Comparison of ENCODE assay signal across 12 mouse cellular contexts in genomic region chr11:103399050-103399449, GRCm38 (mm10). TPM values are rescaled to one million over a fixed set of nuclear protein-coding genes. Genes with fewer than 3 reads are reported as not detected.
DNase-seq lines count a peak whose midpoint lies in the region; ATAC-seq and TF ChIP-seq lines count a peak whose summit lies in the region.
"Had no signal": no experiment of that assay in that cellular context is flagged by ENCODE, and none has a peak within 500 bp of the region (broad histone marks: within the 10 kb centered on the region; RNA-seq: fewer than 3 reads in every experiment).

No protein-coding gene starts in this region.

- no peaks in the 10 kb centered on the region for H3K9me3 ChIP-seq in heart, embryonic 12.5 days (replicated peaks)
- H3K9me3 ChIP-seq in midbrain, postnatal 0 days (ENCODE audit: low read length): no peaks in the 10 kb centered on the region
- no peaks in the 10 kb centered on the region for H3K9me3 ChIP-seq in midbrain, embryonic 13.5 days

- 89% methylated on average over 3 of the region's 3 CpGs for WGBS in heart, embryonic 12.5 days
- WGBS in midbrain, postnatal 0 days: 91% methylated on average over 3 of the region's 3 CpGs
- whole genome bisulfite sequencing in midbrain, embryonic 13.5 days: 88% methylated on average over 3 of the region's 3 CpGs

- TF ChIP-seq CTCF in midbrain, postnatal 0 days (IDR thresholded peaks at IDR 0.05): peak; percentile 49

- intact Hi-C loops in heart, postnatal 10 days (cut with DNase I): loop anchor here (2.0 kb wide), 1 partner anchor 16 kb away; no protein-coding TSS in a partner anchor

- H3K27ac ChIP-seq in heart, embryonic 12.5 days (ENCODE audit: poor library complexity, severe bottlenecking): no peak overlapping the region
- H3K27ac ChIP-seq in midbrain, postnatal 0 days (ENCODE audit: low read depth, low read length): no peak overlapping the region
- no peak overlapping the region for H3K27ac ChIP-seq in midbrain, embryonic 13.5 days

- no peaks in the 10 kb centered on the region for H3K4me1 ChIP-seq in heart, embryonic 12.5 days (replicated peaks)
- no peaks in the 10 kb centered on the region for H3K4me1 ChIP-seq in midbrain, postnatal 0 days (ENCODE audit: insufficient read depth, low read length)
- H3K4me1 ChIP-seq in midbrain, embryonic 13.5 days (replicated peaks): no peaks in the 10 kb centered on the region

- peaks cover 42% of the 10 kb centered on the region for H3K36me3 ChIP-seq in heart, embryonic 12.5 days
- H3K36me3 ChIP-seq in midbrain, postnatal 0 days (ENCODE audit: insufficient read depth, low read length): peaks cover 39% of the 10 kb centered on the region
- peaks cover 55% of the 10 kb centered on the region for H3K36me3 ChIP-seq in midbrain, embryonic 13.5 days

- no peak overlapping the region for H3K9ac ChIP-seq in heart, embryonic 12.5 days
- no peak overlapping the region for H3K9ac ChIP-seq in midbrain, postnatal 0 days (replicated peaks; ENCODE audit: low read length, poor library complexity, severe bottlenecking)
- no peak overlapping the region for H3K9ac ChIP-seq in midbrain, embryonic 13.5 days (replicated peaks)

- peak; percentile 30 to 32 for DNase-seq in heart, postnatal 10 days
- no peak for DNase-seq in midbrain, postnatal 0 days (ENCODE audit: low spot score)
- DNase-seq in kidney, postnatal 36 days: peak; percentile 44 to 46
- DNase-seq in cerebellum, adult 9-11 months: no peak
- no peak for DNase-seq in ovary, postnatal 14 days (ENCODE audit: low spot score)
- DNase-seq in right cerebral cortex, adult 2 months (ENCODE audit: low spot score in 2 of 2): no peak
- DNase-seq: adrenal gland, postnatal 14 days; cerebellum, postnatal 14 days; gastrocnemius, postnatal 10 days; right cerebral cortex, postnatal 14 days had no signal

- no peak for ATAC-seq in heart, embryonic 12.5 days (ENCODE audit: insufficient number of reproducible peaks, low FRiP score)
- ATAC-seq in midbrain, postnatal 0 days (ENCODE audit: low FRiP score): no peak
- no peak for ATAC-seq in midbrain, embryonic 13.5 days

- no peak overlapping the region for H3K4me3 ChIP-seq in heart, embryonic 12.5 days
- H3K4me3 ChIP-seq in midbrain, postnatal 0 days (ENCODE audit: low read depth, low read length): no peak overlapping the region
- H3K4me3 ChIP-seq in midbrain, embryonic 13.5 days (replicated peaks): no peak overlapping the region

- H3K4me2 ChIP-seq in heart, embryonic 12.5 days: no peak overlapping the region
- no peak overlapping the region for H3K4me2 ChIP-seq in midbrain, postnatal 0 days (ENCODE audit: low read depth, low read length, poor library complexity, severe bottlenecking)
- no peak overlapping the region for H3K4me2 ChIP-seq in midbrain, embryonic 13.5 days (replicated peaks)

- H3K27me3 ChIP-seq in heart, embryonic 12.5 days (replicated peaks): no peaks in the 10 kb centered on the region
- no peaks in the 10 kb centered on the region for H3K27me3 ChIP-seq in midbrain, postnatal 0 days (ENCODE audit: insufficient read depth, low read length)
- no peaks in the 10 kb centered on the region for H3K27me3 ChIP-seq in midbrain, embryonic 13.5 days

RNA-seq across cellular contexts. Expression of gene Plekhm1, which starts 13.4 kb away (rescaled TPM):
- 10 to 100 TPM; 10.1 to 11.5 TPM for total RNA-seq in heart, postnatal 10 days (2021)
- polyA plus RNA-seq in heart, embryonic 12.5 days (2016; fragmentation: Nextera tagmentation; extraction: Ambion mirVana): 7.4 and 7.5 TPM in 2 replicates
- 7.8 and 9.2 TPM in 2 replicates for total RNA-seq in midbrain, postnatal 0 days (2014; rRNA removed)
- polyA plus RNA-seq in midbrain, postnatal 0 days (2015; fragmentation: Nextera tagmentation; extraction: Ambion mirVana): 5.8 and 6.0 TPM in 2 replicates
- polyA plus RNA-seq in midbrain, embryonic 13.5 days (2015; fragmentation: Nextera tagmentation; extraction: Ambion mirVana): 9.1 and 9.4 TPM in 2 replicates

RNA-seq across cellular contexts. Expression of gene Arhgap27, which starts 35.6 kb away (rescaled TPM):
- 10 to 100 TPM; 28.6 to 34.3 TPM for total RNA-seq in heart, postnatal 10 days (2021)
- polyA plus RNA-seq in heart, embryonic 12.5 days (2016; fragmentation: Nextera tagmentation; extraction: Ambion mirVana): 6.7 and 8.9 TPM in 2 replicates
- 7.6 and 7.9 TPM in 2 replicates for total RNA-seq in midbrain, postnatal 0 days (2014; rRNA removed)
- polyA plus RNA-seq in midbrain, postnatal 0 days (2015; fragmentation: Nextera tagmentation; extraction: Ambion mirVana): 4.9 and 6.2 TPM in 2 replicates
- polyA plus RNA-seq in midbrain, embryonic 13.5 days (2015; fragmentation: Nextera tagmentation; extraction: Ambion mirVana): 1.7 and 2.6 TPM in 2 replicates

Comparison
In these comparisons a context has a peak if more than half of its experiments do, and no peak if none do; other contexts are left out.
1. DNase-seq: peak in heart, postnatal 10 days (2 of 2) and kidney, postnatal 36 days (2 of 2); none in midbrain, postnatal 0 days (single experiment), cerebellum, adult 9-11 months (single experiment), ovary, postnatal 14 days (single experiment) and right cerebral cortex, adult 2 months (0 of 2).